Mouse (Mus musculus) layer of hippocampus, postnatal 10 days (tissue): ENCODE results near the gene Skida1. TPM values are rescaled to one million over a fixed set of nuclear protein-coding genes. Genes with fewer than 3 reads are reported as not detected.

ENCODE experiments used
- DNase-seq, 2 experiments: peaks; one replicate each; pipeline ENCODE4 v3.0.0; 2021; ENCODE audit warnings: low spot score in 2 of 2
- total RNA-seq, 2 experiments: library from RNA; stranded (reverse); gene quantifications; 2 replicates each; pipeline ENCODE4 v1.2.3; 2021

Skida1 gene
- total RNA-seq, 2 experiments from 2014 or later: 12.7 to 14.8 TPM

DNA sequence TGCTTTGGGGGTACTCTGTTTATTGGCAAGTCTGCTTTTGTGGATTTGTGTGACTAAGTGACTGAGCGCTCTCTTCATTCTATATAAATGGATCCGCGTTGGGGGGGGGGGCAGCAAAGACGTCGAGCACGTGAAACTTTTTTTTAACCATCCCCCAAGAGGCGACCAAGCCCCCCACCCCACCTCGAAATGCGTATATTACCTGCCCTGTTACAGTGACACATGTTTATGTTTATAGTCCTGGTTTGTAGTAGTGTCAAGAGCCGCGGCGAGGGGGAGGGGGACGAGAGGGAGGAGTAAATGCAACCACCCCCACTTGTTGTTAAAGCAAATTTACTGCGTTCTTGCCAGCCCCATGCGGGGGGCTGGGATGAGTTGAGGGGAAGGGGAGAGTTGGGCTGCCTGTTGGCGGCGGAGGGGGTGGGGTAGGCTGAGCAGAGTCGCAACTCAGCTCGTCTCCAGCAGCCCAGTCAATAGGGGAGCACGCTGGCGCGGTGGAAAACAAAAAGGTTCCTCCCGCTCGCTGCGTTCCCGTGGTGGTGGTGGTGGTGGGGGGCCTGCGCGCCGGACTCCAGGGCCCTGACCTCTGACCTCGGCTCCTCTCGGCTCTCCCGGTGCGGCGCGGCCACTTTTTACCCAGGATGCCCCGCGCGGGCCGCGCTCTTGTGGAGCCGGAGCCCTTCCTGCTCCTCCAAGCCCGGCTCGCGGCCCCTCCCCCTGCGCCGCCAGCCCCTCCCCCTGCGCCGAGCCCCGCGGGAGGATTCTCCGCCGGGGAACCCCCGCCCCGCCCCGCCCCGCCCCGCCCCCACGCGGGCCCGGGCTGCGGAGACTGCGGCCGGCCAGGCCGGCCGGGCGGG lies 7.3 kb upstream of the Skida1 start:
- peak; percentile 86 to 94 for DNase-seq

GRCm38 (mm10) chr2:18055016-18055928 lies 6.4 kb upstream of the Skida1 start, which contains the start of gene Mllt10:
Gene Mllt10 (plus strand): TSS chr2:18055237.
- DNase-seq: no peak

DNA sequence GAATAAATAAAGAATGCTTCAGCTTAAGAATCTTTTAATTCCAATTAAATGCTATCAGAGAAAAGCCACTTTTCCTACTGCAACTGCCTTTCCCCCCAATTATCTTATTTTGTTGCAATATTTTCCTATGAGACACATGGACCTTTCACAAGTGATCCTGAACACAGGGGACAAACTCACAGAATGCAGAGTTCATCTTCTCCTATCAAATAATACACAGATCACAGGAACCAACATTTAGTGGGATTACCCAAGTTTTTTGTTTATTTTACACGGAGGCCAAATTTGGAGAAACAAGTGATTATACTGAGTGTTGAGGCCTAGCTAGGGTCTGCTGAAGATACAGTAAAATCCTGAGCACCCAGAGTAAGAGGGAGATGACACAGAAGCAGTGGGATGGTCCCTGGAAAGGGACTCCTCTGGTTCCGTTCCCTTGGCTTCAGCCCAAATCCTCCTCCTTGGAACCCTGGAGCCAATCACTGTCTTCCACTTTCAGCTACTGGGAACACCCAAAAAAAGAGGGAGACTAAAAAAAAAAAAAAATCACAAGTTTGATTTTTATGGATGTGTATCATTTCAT lies 5.2 kb upstream of the Skida1 start:
- DNase-seq: peak; percentile 38 to 52

DNA sequence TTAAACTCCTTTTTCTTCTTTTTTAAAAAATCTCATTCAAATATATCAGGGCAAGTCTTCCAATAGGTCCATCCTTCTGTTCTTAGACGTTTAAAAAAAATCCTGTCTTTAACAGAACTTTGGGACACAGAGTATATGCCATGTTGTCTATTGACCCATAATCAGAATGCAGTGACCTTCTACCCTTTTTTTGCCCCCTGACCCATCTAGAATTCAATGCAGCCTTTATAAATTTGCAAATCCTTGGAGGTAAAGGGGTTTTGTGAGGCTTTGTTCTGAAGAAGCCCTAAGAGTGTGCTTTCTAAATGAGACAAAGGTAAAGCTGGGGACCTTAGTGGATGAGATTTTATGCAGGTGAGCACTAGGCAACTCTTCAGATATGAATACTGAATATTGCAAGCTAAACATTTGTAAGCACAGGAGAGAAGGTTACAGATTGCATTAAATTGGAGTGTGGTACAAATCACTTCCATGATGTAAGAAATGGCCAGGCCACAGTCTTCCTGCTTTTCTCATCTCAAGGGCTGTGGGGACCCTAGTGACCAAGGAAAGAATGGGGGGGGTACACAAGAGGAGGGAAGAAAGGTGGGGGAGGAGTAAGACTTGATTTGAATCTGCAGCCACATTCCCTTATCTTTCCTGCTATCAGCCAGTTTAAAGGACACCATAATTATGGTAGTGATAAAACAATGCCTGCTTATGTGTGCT lies 4.5 kb upstream of the Skida1 start:
- no peak for DNase-seq

- DNase-seq: no peak
Measured at GRCm38 (mm10) chr2:18052581-18052980, 3.7 kb upstream of the Skida1 start.

GRCm38 (mm10) chr2:18051831-18052170 lies 3.0 kb upstream of the Skida1 start:
- no peak for DNase-seq

- DNase-seq: no peak
Measured at GRCm38 (mm10) chr2:18051026-18051830, 2.4 kb upstream of the Skida1 start.

GRCm38 (mm10) chr2:18050541-18050985 lies 1.7 kb upstream of the Skida1 start:
- DNase-seq: peak in 1 of 2 experiments; percentile 37

GRCm38 (mm10) chr2:18050018-18050417 lies 1.2 kb upstream of the Skida1 start:
- no peak for DNase-seq

DNA sequence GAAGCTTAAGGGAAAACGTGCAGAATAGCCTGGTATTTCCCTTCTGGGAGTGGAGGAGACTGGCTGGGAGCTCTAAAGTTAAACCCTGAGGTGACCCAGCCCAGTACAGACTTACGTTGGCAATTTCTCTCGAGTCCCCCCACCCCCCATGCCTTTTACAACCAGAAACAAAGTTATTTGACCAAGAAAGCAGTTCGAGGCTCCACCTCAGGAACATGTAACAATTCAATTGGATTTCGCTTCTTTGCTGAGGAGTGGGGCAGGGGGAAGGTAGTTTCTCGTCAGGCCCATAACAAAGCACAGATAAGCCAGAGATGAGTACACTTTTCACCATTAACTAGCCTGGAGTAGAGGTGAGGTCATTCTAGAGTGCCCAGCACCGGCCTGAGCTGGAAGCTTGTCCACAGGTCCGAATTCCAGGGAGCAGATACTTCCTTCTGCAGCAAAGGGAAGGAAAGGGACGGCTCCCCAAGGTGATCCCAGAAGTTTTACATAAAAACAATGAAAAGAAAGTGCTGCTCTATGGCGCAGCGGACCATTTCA lies 499 bp upstream of the Skida1 start:
- DNase-seq: peak in 1 of 2 experiments; percentile 42

GRCm38 (mm10) chr2:18047646-18048452 lies 1.0 kb downstream of the Skida1 start:
- peak; percentile 73 to 80 for DNase-seq

- peak; percentile 66 to 77 for DNase-seq
Measured at GRCm38 (mm10) chr2:18046758-18047645, 1.8 kb downstream of the Skida1 start.

DNA sequence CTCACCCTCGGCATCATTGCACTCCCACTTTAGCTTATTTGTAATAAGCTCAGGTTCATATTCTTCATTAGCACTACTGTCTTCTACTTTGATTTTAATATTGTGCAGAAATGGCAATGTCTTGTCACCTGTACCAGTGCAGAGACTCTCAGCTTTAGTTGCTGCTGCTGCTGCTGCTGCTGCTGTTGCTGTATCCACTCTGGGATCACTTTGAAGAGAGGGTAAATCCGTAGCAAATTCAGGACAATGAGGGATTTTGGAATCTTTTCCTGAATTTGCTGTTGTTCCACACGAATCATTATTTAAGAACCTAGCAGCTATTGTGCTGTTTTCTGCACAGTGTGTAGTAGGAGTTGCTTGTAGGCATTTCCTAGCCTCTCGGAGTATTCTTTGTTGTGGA lies 2.7 kb downstream of the Skida1 start:
- DNase-seq: no peak

- DNase-seq: peak in 1 of 2 experiments; percentile 21
Measured at GRCm38 (mm10) chr2:18045781-18046181, 3.1 kb downstream of the Skida1 start.

- DNase-seq: no peak
Measured at GRCm38 (mm10) chr2:18045143-18045780, 3.6 kb downstream of the Skida1 start.

GRCm38 (mm10) chr2:18041199-18041885 lies 7.5 kb downstream of the Skida1 start:
- peak; percentile 64 to 72 for DNase-seq
